ENCODE assay signal across 30 mouse cellular contexts in the genomic region with DNA sequence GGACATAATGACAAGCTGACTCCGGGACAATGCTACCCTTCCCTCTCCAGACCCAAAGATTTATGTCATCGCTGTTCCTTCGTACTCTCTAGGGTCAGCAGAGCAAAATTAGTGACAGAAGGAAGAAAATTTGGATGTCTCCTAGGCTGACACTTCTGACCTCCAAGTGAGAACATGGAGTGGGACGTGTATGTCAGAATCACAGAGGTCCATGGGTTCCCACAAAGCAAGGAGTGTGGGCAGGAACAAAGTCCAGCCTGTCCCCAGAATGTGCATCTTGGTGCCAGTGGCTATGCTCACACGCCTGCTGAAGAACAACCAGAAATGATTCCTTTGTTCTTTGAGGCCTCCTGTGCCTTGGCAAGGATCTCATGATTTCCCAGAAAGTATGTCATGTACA. TPM values are rescaled to one million over a fixed set of nuclear protein-coding genes. Genes with fewer than 3 reads are reported as not detected.
DNase-seq lines count a peak whose midpoint lies in the region; ATAC-seq and TF ChIP-seq lines count a peak whose summit lies in the region.
"Had no signal": no experiment of that assay in that cellular context is flagged by ENCODE, and none has a peak within 500 bp of the region (broad histone marks: within the 10 kb centered on the region; RNA-seq: fewer than 3 reads in every experiment).

No protein-coding gene starts in this region.

- ATAC-seq in embryonic facial prominence, embryonic 15.5 days (ENCODE audit: insufficient number of reproducible peaks, low FRiP score, low TSS enrichment, low read depth), result 0 out of 2 replicates have a peak, but pooled peaks have one; percentile 20
- no peak for ATAC-seq in liver, embryonic 12.5 days
- ATAC-seq in lung, postnatal 0 days, result peak; percentile 79
- ATAC-seq: activated CD4-positive, CD25-positive, alpha-beta regulatory T cell, adult 4 months; CD4-positive, CD25-positive, alpha-beta regulatory T cell, adult 4 months; forebrain, embryonic 14.5 days; forebrain, embryonic 16.5 days; Patski had no signal

- H3K4me1 ChIP-seq in embryonic facial prominence, embryonic 15.5 days, result no peaks in the 10 kb centered on the region
- H3K4me1 ChIP-seq in embryonic facial prominence, embryonic 10.5 days, result no peaks in the 10 kb centered on the region
- peaks cover 38% of the 10 kb centered on the region for H3K4me1 ChIP-seq in liver, adult 2 months (ENCODE audit: control insufficient read depth, insufficient read depth, low read length)
- H3K4me1 ChIP-seq in liver, embryonic 12.5 days, result no peaks in the 10 kb centered on the region
- no peaks in the 10 kb centered on the region for H3K4me1 ChIP-seq in lung, postnatal 0 days (ENCODE audit: insufficient read depth, low read depth, low read length)
- H3K4me1 ChIP-seq: embryonic facial prominence, embryonic 12.5 days; forebrain, embryonic 10.5 days had no signal

- 91% methylated on average over 5 of the region's 5 CpGs for WGBS in embryonic facial prominence, embryonic 15.5 days
- 94% methylated on average over 5 of the region's 5 CpGs for WGBS in embryonic facial prominence, embryonic 10.5 days
- 65% methylated on average over 5 of the region's 5 CpGs for WGBS in liver, adult 2 months
- 80% methylated on average over 5 of the region's 5 CpGs for WGBS in liver, embryonic 12.5 days (ENCODE audit: insufficient replicate concordance)
- 81% methylated on average over 5 of the region's 5 CpGs for whole genome bisulfite sequencing in lung, postnatal 0 days

- H3K4me2 ChIP-seq in embryonic facial prominence, embryonic 15.5 days (replicated peaks), result no peak overlapping the region
- no peak overlapping the region for H3K4me2 ChIP-seq in liver, embryonic 12.5 days
- no peak overlapping the region for H3K4me2 ChIP-seq in lung, postnatal 0 days (replicated peaks; ENCODE audit: low read depth, low read length)
- H3K4me2 ChIP-seq: embryonic facial prominence, embryonic 12.5 days; forebrain, embryonic 12.5 days had no signal

- no peak overlapping the region for H3K27ac ChIP-seq in embryonic facial prominence, embryonic 15.5 days (replicated peaks)
- H3K27ac ChIP-seq in embryonic facial prominence, embryonic 10.5 days (replicated peaks), result no peak overlapping the region
- peak overlapping the region; percentile 36 for H3K27ac ChIP-seq in liver, adult 2 months (replicated peaks; ENCODE audit: insufficient read depth, low read depth, low read length)
- no peak overlapping the region for H3K27ac ChIP-seq in liver, embryonic 12.5 days
- H3K27ac ChIP-seq in lung, postnatal 0 days (ENCODE audit: low read length), result no peak overlapping the region
- H3K27ac ChIP-seq: embryonic facial prominence, embryonic 12.5 days; forebrain, embryonic 10.5 days; forebrain, embryonic 12.5 days had no signal

- 0 out of 2 replicates have a peak, but pooled peaks cover 4% of the 10 kb centered on the region for H3K79me2 ChIP-seq in liver, adult 2 months (ENCODE audit: control insufficient read depth, insufficient read depth, low read length)

- no peaks in the 10 kb centered on the region for H3K27me3 ChIP-seq in embryonic facial prominence, embryonic 15.5 days
- H3K27me3 ChIP-seq in embryonic facial prominence, embryonic 10.5 days (replicated peaks; ENCODE audit: low read depth, poor library complexity, severe bottlenecking), result no peaks in the 10 kb centered on the region
- H3K27me3 ChIP-seq in liver, adult 2 months (ENCODE audit: control insufficient read depth, insufficient read depth, low read length), result no peaks in the 10 kb centered on the region
- H3K27me3 ChIP-seq in liver, embryonic 12.5 days (replicated peaks), result no peaks in the 10 kb centered on the region
- no peaks in the 10 kb centered on the region for H3K27me3 ChIP-seq in lung, postnatal 0 days (replicated peaks; ENCODE audit: insufficient read depth, low read length)
- H3K27me3 ChIP-seq: CH12.LX; embryonic facial prominence, embryonic 12.5 days; forebrain, embryonic 12.5 days; Patski had no signal

- peaks cover 86% of the 10 kb centered on the region for H3K36me3 ChIP-seq in embryonic facial prominence, embryonic 15.5 days
- peaks cover 100% of the 10 kb centered on the region for H3K36me3 ChIP-seq in embryonic facial prominence, embryonic 10.5 days (replicated peaks)
- peaks cover 77% of the 10 kb centered on the region for H3K36me3 ChIP-seq in liver, adult 2 months (ENCODE audit: control insufficient read depth, insufficient read depth, low read length)
- H3K36me3 ChIP-seq in liver, embryonic 12.5 days, result peaks cover 100% of the 10 kb centered on the region
- H3K36me3 ChIP-seq in lung, postnatal 0 days (ENCODE audit: insufficient read depth, low read length), result 0 out of 2 replicates have a peak, but pooled peaks cover 3% of the 10 kb centered on the region

- DNase-seq in embryonic facial prominence, embryonic 10.5 days (ENCODE audit: low spot score), result no peak
- peak; percentile 36 for DNase-seq in kidney, adult 9 months
- no peak for DNase-seq in kidney, adult 18-20 months
- DNase-seq in liver, adult 2 months (ENCODE audit: extremely low read depth, low read depth, low spot score), result peak; percentile 39
- DNase-seq in lung, postnatal 0 days (ENCODE audit: low spot score), result peak; percentile 52
- DNase-seq in lung, postnatal 36 days, result no peak
- DNase-seq: adrenal gland, adult 8-10 months; adrenal gland, postnatal 14 days; adrenal gland, postnatal 36 days; B cell, adult 2 months; cerebellum, adult 11 months; cerebellum, adult 18-20 months; cerebellum, adult 8-10 months; cerebellum, adult 9-11 months; cerebellum, postnatal 14 days; cerebellum, postnatal 36 days; embryo, embryonic 11 days had no signal

- H3K9me3 ChIP-seq in embryonic facial prominence, embryonic 15.5 days (replicated peaks), result no peaks in the 10 kb centered on the region
- H3K9me3 ChIP-seq in embryonic facial prominence, embryonic 10.5 days, result peaks cover 4% of the 10 kb centered on the region; the same call in 1 of the 2 replicates
- 0 out of 2 replicates have a peak, but pooled peaks cover 3% of the 10 kb centered on the region for H3K9me3 ChIP-seq in liver, embryonic 12.5 days (replicated peaks)
- H3K9me3 ChIP-seq in lung, postnatal 0 days (ENCODE audit: low read length), result no peaks in the 10 kb centered on the region
- H3K9me3 ChIP-seq: embryonic facial prominence, embryonic 12.5 days; forebrain, embryonic 12.5 days; G1E had no signal

- H3K9ac ChIP-seq in embryonic facial prominence, embryonic 15.5 days, result no peak overlapping the region
- no peak overlapping the region for H3K9ac ChIP-seq in liver, adult 2 months (ENCODE audit: low read depth, low read length)
- H3K9ac ChIP-seq in liver, embryonic 12.5 days, result no peak overlapping the region
- no peak overlapping the region for H3K9ac ChIP-seq in lung, postnatal 0 days (replicated peaks; ENCODE audit: low read depth)
- H3K9ac ChIP-seq: embryonic facial prominence, embryonic 12.5 days; forebrain, embryonic 12.5 days had no signal

- peak; percentile 28 for TF ChIP-seq EP300 in lung, postnatal 0 days (IDR thresholded peaks at IDR 0.05)

- no peak overlapping the region for H3K4me3 ChIP-seq in embryonic facial prominence, embryonic 15.5 days (replicated peaks)
- no peak overlapping the region for H3K4me3 ChIP-seq in embryonic facial prominence, embryonic 10.5 days
- no peak overlapping the region for H3K4me3 ChIP-seq in liver, adult 2 months (ENCODE audit: insufficient read depth, low read depth, low read length)
- no peak overlapping the region for H3K4me3 ChIP-seq in liver, embryonic 12.5 days
- H3K4me3 ChIP-seq in lung, postnatal 0 days (ENCODE audit: low read depth, low read length), result no peak overlapping the region
- H3K4me3 ChIP-seq: embryonic facial prominence, embryonic 12.5 days; erythroblast, embryonic 14.5 days; forebrain, embryonic 10.5 days; forebrain, embryonic 12.5 days had no signal

- no peak for TF ChIP-seq CTCF in liver, adult 2 months (IDR thresholded peaks at IDR 0.05; ENCODE audit: low read depth, low read length)
- TF ChIP-seq CTCF in lung, postnatal 0 days (IDR thresholded peaks at IDR 0.05), result no peak

- no peak for TF ChIP-seq POLR2A in liver, adult 2 months (IDR thresholded peaks at IDR 0.05; ENCODE audit: extremely low read depth, insufficient read depth, low read length)

RNA-seq across cellular contexts. Expression of a gene that starts 28.4 kb away (rescaled TPM):
- 59.4 and 61.3 TPM in 2 replicates for polyA plus RNA-seq in embryonic facial prominence, embryonic 15.5 days (2015; fragmentation: Nextera tagmentation; extraction: Ambion mirVana)
- 160 and 165 TPM in 2 replicates for polyA plus RNA-seq in embryonic facial prominence, embryonic 10.5 days (2016; fragmentation: Nextera tagmentation; extraction: Ambion mirVana)
- total RNA-seq in liver, adult 2 months (2014; rRNA removed), result 284 and 293 TPM in 2 replicates
- 586 and 618 TPM in 2 replicates for polyA plus RNA-seq in liver, adult 2 months (2012; rRNA removed)
- polyA plus RNA-seq in liver, embryonic 12.5 days (2016; fragmentation: Nextera tagmentation; extraction: Ambion mirVana), result 88.4 and 89.9 TPM in 2 replicates
- polyA plus RNA-seq in lung, postnatal 0 days (2015; fragmentation: Nextera tagmentation; extraction: Ambion mirVana), result 35.0 and 36.8 TPM in 2 replicates

RNA-seq across cellular contexts. Expression of a gene that starts 31.8 kb away (rescaled TPM):
- 16.4 and 17.3 TPM in 2 replicates for polyA plus RNA-seq in embryonic facial prominence, embryonic 15.5 days (2015; fragmentation: Nextera tagmentation; extraction: Ambion mirVana)
- 4.0 and 4.3 TPM in 2 replicates for polyA plus RNA-seq in embryonic facial prominence, embryonic 10.5 days (2016; fragmentation: Nextera tagmentation; extraction: Ambion mirVana)
- total RNA-seq in liver, adult 2 months (2014; rRNA removed), result 1.4 and 2.8 TPM in 2 replicates
- polyA plus RNA-seq in liver, adult 2 months (2012; rRNA removed), result 4.8 TPM in 2 replicates
- 6.9 and 10.0 TPM in 2 replicates for polyA plus RNA-seq in liver, embryonic 12.5 days (2016; fragmentation: Nextera tagmentation; extraction: Ambion mirVana)
- 79.6 and 96.1 TPM in 2 replicates for polyA plus RNA-seq in lung, postnatal 0 days (2015; fragmentation: Nextera tagmentation; extraction: Ambion mirVana)
- polyA plus RNA-seq: activated CD4-positive, CD25-positive, alpha-beta regulatory T cell, adult 4 months; CD4-positive, CD25-positive, alpha-beta regulatory T cell, adult 4 months had no signal

Comparison
In these comparisons a context has a peak if more than half of its experiments do, and no peak if none do; other contexts are left out.
1. DNase-seq: peak in kidney, adult 9 months (single experiment), liver, adult 2 months (single experiment) and lung, postnatal 0 days (single experiment); none in embryonic facial prominence, embryonic 10.5 days (single experiment), kidney, adult 18-20 months (single experiment) and lung, postnatal 36 days (single experiment).